Mouse (Mus musculus): Measurements from ENCODE around the gene Ttc21b. TPM values are rescaled to one million over a fixed set of nuclear protein-coding genes. Genes with fewer than 3 reads are reported as not detected.
"Not testable (repeated sequence)": the region's sequence is repeated elsewhere in the genome, so short reads cannot be mapped to it uniquely, and the experiment has no call there.

Gene Ttc21b
- 1 to 10 TPM; 4.2 to 5.2 TPM for total RNA-seq (2021)

GRCm38 (mm10) chr2:66256220-66257131, at the start of gene Ttc21b:
Gene Ttc21b, minus strand, starts transcription at chr2:66256617.
- intact Hi-C loops (cut with DNase I): loop anchor here (1.0 to 5.0 kb wide), 2 partner anchors 154 to 541 kb away; no protein-coding TSS in a partner anchor
- peak; percentile 95 to 97 for DNase-seq

GRCm38 (mm10) chr2:66272551-66272950, 16.1 kb upstream of the Ttc21b start:
- intact Hi-C loops (cut with DNase I): no loop called here
- DNase-seq: no peak

- intact Hi-C loops (cut with DNase I): no loop called here
- DNase-seq: no peak
These were observed 12.4 kb downstream of the Ttc21b start for GRCm38 (mm10) chr2:66244013-66244412.

GRCm38 (mm10) chr2:66240334-66240733, 16.1 kb downstream of the Ttc21b start:
- intact Hi-C loops (cut with DNase I): no loop called here

GRCm38 (mm10) chr2:66238886-66239285, 17.5 kb downstream of the Ttc21b start:
- intact Hi-C loops (cut with DNase I): no loop called here
- DNase-seq: no peak

More at GRCm38 (mm10) chr2:66240334-66240733, 16.1 kb downstream of the Ttc21b start:
- DNase-seq: no peak

GRCm38 (mm10) chr2:66220954-66221353, 35.5 kb downstream of the Ttc21b start:
- intact Hi-C loops (cut with DNase I): no loop called here

GRCm38 (mm10) chr2:66209875-66210274, 46.5 kb downstream of the Ttc21b start:
- intact Hi-C loops (cut with DNase I): no loop called here
- DNase-seq: no peak

More at GRCm38 (mm10) chr2:66220954-66221353, 35.5 kb downstream of the Ttc21b start:
- no peak for DNase-seq

- intact Hi-C loops (cut with DNase I): no loop called here
- no peak for DNase-seq
These were observed 47.1 kb downstream of the Ttc21b start for GRCm38 (mm10) chr2:66209353-66209752.

- no peak for DNase-seq
- intact Hi-C loops (cut with DNase I): no loop called here
These were observed 49.6 kb downstream of the Ttc21b start for GRCm38 (mm10) chr2:66206796-66207195.

GRCm38 (mm10) chr2:66204218-66204617, 52.2 kb downstream of the Ttc21b start:
- DNase-seq: no peak
- intact Hi-C loops (cut with DNase I): no loop called here

- intact Hi-C loops (cut with DNase I): no loop called here
- no peak for DNase-seq
These were observed 56.2 kb downstream of the Ttc21b start for GRCm38 (mm10) chr2:66200195-66200594.

GRCm38 (mm10) chr2:66191691-66192100, 64.7 kb downstream of the Ttc21b start:
- intact Hi-C loops (cut with DNase I): no loop called here

GRCm38 (mm10) chr2:66190157-66190556, 66.3 kb downstream of the Ttc21b start:
- DNase-seq: no peak
- intact Hi-C loops (cut with DNase I): no loop called here

More at GRCm38 (mm10) chr2:66191691-66192100, 64.7 kb downstream of the Ttc21b start:
- DNase-seq: no peak

- DNase-seq; intact Hi-C loops (cut with DNase I): not testable (repeated sequence)
These were observed 67.2 kb downstream of the Ttc21b start for GRCm38 (mm10) chr2:66189197-66189596.

GRCm38 (mm10) chr2:66187520-66187919, 68.9 kb downstream of the Ttc21b start:
- intact Hi-C loops (cut with DNase I): no loop called here

GRCm38 (mm10) chr2:66184431-66185164, 71.8 kb downstream of the Ttc21b start:
- intact Hi-C loops (cut with DNase I): loop anchor here (2.0 kb wide), 2 partner anchors 392 to 564 kb away; partner anchors contain the start of gene Scn2a
- DNase-seq: peak; percentile 19 to 34

More at GRCm38 (mm10) chr2:66187520-66187919, 68.9 kb downstream of the Ttc21b start:
- no peak for DNase-seq

- intact Hi-C loops (cut with DNase I): no loop called here
- peak; percentile 57 to 64 for DNase-seq
These were observed 76.1 kb downstream of the Ttc21b start for GRCm38 (mm10) chr2:66180293-66180692.

GRCm38 (mm10) chr2:66179782-66180181, 76.6 kb downstream of the Ttc21b start:
- peak; percentile 6 to 14 for DNase-seq
- intact Hi-C loops (cut with DNase I): no loop called here

GRCm38 (mm10) chr2:66178848-66179215, 77.6 kb downstream of the Ttc21b start:
- intact Hi-C loops (cut with DNase I): no loop called here

GRCm38 (mm10) chr2:66177886-66178847, 78.2 kb downstream of the Ttc21b start:
- DNase-seq: no peak
- intact Hi-C loops (cut with DNase I): no loop called here

More at GRCm38 (mm10) chr2:66178848-66179215, 77.6 kb downstream of the Ttc21b start:
- no peak for DNase-seq
